Mouse (Mus musculus): Measurements from ENCODE around the gene Ubl7.

Gene Ubl7

DNA sequence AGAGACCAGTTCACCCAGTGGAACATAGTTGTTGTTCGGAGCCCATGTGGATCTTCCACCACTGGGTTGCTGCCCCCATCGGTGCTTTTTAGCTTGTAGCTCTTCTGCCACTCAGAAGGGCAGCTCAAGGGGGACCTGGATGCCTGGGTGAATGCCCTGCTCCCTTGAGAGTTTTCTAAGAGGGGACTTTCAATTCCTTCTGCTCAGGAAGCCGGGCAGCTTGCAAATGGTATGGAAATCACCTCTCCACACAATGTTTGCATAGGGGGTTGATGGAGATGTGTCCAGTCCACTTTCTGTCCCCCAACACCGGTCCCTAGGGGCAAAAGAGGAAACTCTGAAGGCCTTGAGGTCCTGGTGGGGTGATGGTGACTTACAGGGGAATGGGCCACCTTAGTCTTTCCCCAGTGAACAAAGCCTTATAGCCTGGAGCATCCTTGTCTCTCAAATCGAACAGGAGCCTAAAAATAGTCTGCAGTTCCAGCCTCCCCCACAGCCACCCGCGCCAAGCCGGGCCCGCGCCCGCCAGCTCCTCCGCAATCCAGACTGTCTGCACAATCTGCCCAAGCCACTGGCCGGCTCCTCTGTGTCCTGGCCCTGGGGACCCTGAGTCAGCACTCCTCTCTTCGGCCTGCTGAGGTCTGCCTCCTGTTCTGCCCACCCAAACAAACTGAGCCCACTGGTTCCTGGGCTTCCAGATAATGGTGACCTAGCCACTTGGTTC, 56.6 kb downstream of the Ubl7 start:
- DNase-seq (ENCODE audit: inconsistent ontology term): no peak

DNA sequence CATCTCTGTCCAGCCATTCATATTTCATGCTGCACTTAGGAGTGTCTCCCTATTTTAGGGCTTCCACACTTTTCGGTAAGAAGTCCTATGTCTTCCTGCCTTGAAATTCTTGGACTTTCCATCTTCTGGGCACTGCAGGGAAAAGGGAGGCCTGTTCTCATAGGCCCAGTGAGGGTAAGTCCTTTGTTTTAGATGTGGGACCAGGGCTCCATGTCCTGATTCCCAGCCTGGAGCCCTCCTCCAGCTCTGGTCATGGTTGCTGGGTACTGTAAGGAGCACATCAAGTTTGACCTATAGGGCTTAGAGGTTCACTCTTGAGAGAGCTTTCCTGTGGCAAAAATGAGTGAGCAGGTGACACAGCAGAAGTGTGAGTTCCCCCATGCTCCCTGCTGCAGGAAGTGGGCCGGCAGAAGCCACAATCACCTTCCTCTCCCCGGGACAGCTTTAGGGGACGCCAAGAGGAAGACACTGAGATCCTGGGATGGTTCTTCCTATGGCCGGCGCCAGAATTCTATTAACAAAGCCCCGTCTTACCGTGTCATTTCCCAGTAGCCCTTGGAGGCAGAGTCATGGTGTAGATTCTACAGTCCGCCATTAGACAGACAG, 57.5 kb downstream of the Ubl7 start:
- DNase-seq (ENCODE audit: inconsistent ontology term): no peak

DNA sequence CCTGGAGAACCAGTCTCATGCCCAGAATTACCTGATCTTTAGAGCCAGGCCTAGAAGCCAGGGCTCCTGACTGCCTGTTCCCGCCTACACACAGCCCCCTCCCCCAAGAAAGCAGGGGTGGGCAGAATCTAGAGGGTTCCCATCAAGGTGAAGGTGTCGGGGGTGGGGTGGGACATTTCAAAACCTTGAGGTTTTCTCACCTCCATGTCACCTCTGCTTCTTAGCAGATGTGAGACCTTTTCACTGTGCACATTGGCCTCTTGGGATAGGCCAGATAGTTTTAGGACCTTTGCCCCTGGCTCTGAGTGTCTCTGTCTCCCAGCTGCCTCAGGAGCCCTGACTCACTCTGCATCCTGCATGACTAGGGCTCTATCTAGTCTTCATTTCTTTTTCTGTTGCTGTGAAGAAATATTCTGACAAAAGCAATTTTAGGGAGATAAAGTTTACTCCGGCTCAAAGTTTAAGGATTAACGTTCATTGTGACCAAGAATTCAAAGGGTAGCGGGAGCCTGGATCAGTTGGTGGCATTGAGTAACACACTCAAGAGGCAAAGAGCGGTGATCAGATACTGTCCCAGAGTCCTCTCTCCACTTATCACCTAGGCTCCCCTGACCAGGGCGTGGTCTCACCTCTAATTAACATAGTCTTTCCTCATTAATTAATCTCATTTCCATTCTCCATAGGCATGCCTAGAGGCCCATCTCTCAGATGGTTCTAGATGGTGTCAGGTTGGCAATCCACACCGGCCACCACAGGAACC, 58.2 kb downstream of the Ubl7 start:
- no peak for DNase-seq (ENCODE audit: inconsistent ontology term)

DNA sequence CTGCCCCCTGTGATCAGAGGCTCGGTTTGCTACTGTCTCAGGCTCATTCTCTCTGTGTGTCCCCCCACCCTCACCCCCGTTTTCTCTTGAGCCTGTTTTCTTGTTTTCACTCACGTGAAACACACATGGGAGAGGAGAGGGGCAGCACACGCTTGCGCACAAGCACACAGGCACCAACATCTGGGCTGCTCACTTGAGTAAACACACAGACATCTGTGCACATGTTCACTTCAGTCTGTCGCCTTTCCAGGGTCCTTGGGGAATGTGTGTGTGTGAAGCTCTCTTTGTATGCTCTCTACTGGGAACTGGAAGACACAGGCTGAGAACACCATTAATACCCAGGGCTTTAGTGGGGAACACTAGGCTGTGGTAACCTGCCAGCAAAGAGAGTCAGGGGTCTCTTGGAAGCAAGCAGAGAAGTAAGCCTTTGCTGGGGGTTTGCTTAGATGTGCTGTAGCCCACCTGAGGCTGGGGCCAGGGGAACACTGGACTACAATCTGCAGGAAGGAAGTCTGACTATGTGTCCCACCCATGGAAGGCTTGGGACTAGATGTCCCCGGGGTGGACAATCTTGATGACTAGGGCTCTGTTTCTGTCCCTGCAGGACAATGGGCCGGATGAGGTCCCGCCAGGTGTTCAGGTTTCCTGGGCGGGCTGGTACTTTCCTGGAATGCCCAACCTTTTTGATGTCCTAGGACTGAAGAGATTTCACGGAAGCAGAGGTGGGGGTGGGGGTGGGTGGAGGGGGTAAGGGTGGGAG, 59.1 kb downstream of the Ubl7 start:
- no peak for DNase-seq (ENCODE audit: inconsistent ontology term)

DNA sequence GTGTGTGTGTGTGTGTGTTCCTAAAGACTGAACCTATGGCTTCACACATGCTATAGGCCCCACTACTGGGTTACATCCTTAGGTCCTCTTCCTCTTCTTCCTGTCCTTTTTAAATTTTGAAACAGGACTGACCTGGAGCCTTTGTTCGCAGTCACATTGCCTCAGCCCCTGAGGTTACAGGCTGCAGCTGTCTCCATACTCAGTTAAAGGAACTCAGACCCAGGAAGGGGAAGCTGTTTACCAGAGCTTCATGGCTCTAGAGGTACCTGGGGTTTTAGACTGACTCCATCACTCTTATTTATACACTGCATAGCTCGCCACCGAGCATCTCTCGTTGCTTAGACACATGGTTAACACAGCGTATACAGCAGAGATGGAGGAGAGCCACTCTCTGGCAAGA, 60.6 kb downstream of the Ubl7 start:
- DNase-seq (ENCODE audit: inconsistent ontology term): no peak

DNA sequence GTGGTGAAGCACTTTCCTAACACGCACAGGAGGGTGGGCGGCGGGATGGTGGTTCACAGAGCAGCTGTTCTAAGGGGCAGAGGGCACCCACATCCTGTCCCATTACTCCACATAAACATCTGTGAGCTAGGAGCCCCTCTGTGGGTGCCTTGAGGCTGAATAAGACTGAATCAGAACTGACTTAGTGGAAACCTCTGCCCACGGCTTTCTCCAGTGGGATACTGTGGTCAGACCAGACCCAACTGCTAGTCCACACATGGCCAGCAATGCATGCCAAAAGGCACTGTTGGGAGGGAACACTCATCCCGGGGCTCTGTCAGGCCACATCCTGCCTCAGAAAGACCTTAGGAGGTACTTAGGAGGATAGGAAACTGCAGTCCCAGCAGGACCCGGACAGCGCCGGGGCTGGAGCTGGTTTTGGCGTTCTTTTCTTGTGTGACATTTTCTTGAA, 61.4 kb downstream of the Ubl7 start:
- DNase-seq (ENCODE audit: inconsistent ontology term): peak; percentile 46

DNA sequence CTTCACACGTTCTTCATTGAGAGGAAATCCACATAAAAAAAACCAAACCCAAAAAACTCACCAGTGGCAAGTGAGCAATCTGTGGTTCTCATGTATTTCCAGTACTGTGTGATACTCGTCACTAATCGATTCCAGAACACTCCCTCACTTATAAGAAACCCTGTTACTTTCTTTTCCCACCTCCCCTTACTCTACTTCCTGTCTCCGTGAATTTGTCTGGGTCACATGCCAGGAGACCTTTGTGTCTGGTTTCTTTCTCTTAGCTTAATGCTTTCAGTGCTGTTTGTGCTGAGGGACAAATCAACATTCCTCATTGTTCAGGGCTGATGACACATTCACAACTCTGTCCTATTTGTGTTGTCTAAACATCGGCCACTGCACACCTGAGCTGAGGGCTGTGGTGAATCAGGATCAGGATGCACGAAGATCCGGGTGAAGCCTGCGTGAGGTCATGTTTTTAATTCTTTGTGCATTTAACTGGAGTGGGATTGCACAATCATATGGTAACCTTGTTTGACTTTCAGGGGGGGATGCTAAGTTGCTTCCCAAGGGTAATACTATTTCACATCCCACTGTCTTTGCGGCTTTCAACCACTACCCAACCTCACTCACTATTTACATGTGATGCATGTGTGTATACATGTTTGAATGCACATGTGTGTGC, 62.1 kb downstream of the Ubl7 start:
- no peak for DNase-seq (ENCODE audit: inconsistent ontology term)

DNA sequence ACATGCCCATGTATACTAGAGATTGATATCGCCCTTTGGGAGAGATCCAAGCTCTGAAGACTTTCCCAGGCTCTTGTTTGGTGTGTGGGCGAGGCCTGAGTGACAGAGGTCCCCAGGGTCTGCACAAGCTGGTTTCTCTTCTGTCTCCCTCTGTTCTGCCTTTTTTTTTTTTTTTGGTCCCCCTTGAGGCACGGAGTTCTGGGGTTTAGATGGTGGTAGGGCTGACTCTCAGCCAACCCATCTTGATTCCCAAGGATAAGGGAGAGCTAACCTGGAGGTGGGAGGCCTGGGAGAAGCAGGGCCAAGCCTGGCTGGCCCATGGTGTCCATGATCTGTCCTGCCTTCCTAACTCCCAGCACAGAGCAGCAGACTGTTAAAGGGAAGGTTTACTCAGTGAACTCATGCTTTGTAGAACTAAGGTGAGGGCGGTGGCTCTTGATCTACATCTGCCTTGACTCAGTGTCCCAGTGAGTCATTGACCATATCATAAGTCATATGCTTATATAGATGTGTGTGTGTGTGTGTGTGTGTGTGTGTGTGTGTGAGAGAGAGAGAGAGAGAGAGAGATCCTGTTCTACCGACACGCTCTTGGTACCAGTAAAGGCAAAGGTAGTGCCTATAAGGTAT, 62.8 kb downstream of the Ubl7 start:
- no peak for DNase-seq (ENCODE audit: inconsistent ontology term)

DNA sequence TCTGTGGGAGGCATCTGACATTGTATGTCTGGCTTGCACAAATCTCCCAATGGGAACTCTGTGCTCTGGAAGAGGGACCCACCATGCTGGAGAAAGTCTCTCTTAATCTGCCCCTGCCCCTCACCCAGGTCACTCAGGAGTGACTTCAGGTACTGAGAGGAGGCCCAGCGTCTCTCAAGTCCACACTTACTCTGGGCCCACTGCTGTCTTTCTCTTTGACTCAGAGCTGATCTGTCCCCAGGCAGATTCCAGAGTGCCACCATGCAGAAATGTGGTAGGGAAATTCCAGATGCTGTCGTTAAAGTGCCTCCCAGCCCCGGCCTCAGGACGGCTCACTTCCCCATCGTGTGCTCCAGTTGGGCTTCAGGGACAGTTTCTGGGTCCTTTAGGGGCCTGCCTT, 63.4 kb downstream of the Ubl7 start:
- DNase-seq (ENCODE audit: inconsistent ontology term): no peak

DNA sequence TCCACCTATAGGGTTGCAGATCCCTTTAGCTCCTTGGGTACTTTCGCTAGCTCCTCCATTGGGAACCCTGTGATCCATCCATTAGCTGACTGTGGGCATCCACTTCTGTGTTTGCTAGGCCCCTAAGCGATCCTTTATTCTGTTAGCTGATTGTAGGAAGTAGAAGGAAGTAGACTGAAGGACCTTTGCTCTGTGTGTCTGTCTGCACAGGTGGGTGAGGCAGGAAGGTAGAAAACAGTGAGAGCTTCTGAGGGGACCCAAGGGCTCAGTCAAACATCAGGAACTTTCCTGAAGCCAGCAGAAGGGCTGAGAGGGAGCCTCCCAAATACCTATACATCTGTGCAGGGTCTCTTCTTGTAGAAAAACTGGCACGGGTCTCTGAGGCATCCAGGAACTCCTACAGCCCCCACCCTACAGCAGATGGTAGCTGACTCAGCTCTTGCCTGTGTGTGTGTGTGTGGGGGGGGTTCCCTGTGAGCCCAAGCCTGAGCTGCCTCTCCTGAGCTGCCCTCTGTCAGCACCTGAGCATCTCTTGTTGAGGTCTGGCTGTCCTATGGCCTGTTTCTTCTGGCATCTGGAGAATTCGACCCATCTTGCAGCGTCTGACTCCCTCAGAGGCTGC, 64.5 kb downstream of the Ubl7 start:
- DNase-seq (ENCODE audit: inconsistent ontology term): no peak

DNA sequence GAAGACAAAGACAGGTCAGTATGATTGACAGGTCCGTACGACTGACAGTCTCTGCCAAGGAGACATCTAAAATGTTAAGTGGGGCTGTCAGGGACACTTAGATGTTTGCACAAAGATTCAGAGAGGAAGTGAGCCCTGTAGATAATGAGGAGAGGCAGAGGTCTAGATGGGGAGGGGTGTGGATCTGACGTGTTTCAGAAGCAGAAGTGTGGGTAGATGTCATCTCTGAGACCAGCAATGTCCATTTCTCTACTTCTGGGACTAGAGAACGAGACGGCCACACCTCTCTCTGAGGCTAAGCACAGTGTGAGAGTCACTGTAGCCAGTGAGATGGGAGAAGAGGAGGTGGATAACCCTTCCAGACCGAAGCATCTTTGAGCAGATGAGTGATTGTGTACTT, 67.2 kb downstream of the Ubl7 start:
- DNase-seq (ENCODE audit: inconsistent ontology term): no peak

DNA sequence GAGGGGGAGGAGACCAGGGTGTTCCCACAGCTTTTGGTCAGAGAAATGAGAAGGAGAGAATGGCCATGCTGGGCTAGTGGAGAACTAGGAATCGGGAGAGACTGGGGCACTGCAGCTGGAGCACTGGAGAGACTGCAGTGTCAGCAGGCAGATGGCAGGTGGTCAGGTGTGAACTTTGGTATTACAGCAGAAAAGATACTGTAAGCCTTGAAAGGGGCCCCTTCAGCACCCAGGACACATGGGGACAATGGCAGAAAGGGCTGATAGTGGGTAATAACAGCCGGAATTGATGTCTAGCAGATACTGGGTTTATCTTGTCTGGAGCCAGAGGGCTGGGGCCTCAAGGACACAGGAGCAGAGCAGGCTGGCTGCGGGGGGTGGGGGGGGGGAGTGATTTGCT, 68.1 kb downstream of the Ubl7 start:
- no peak for DNase-seq (ENCODE audit: inconsistent ontology term)
